Mouse (Mus musculus) small intestine, adult 2 months (tissue): ENCODE measurements at regions not wholly inside any gene's neighbourhood (a gene's known extent, or its start where the extent isn't known, plus 50 kb on each side); places are given as distances from the start of the nearest gene placed in this dataset.

Experiments used
- CTCF ChIP-seq: fragments of 200-500 bp; IDR thresholded peaks from 2 replicates; pipeline ENCODE4 v1.5.1; 2012; ENCODE audit warnings: low read depth, mild to moderate bottlenecking, control low read depth, inconsistent platforms, low read length, moderate library complexity, mixed read lengths; ENCODE audit not compliant: insufficient replicate concordance, insufficient read length; ENCODE audit errors: extremely low read depth
- POLR2A ChIP-seq: fragments of 200-500 bp; IDR thresholded peaks from 2 replicates; pipeline ENCODE4 v1.6.1; 2012; ENCODE audit warnings: low read depth, mild to moderate bottlenecking, control low read depth, inconsistent platforms, low read length, moderate library complexity

GRCm38 (mm10) chr1:137587481-137588228 is 587.9 kb downstream of the Ptprc start:
- no peak for TF ChIP-seq CTCF
- no peak for TF ChIP-seq POLR2A
